Mouse (Mus musculus) midbrain, embryonic 11.5 days (tissue): Measurements from ENCODE around the gene Krt5. TPM values are rescaled to one million over a fixed set of nuclear protein-coding genes. Genes with fewer than 3 reads are reported as not detected.

ENCODE experiments used
- ATAC-seq: fragments of 200-750 bp; cut with Nextera tagmentation; 2 replicates; pipeline ENCODE4 v1.8.0; 2017; ENCODE audit warnings: moderate TSS enrichment, moderate library complexity; ENCODE audit not compliant: low FRiP score
- DNase-seq: peaks from one replicate; pipeline ENCODE4 v3.0.0; 2015; ENCODE audit warnings: low spot score; ENCODE audit errors: missing footprints
- H3K27ac ChIP-seq: fragments of 300-500 bp; sonication (generic); 2 replicates; pipeline ENCODE4 v1.5.1; 2014; ENCODE audit warnings: low read depth, low read length
- H3K27me3 ChIP-seq: fragments of 300-500 bp; sonication (generic); 2 replicates; pipeline ENCODE4 v1.6.1; 2014; ENCODE audit warnings: mild to moderate bottlenecking, low read length, moderate library complexity, mixed read lengths; ENCODE audit not compliant: control insufficient read depth, insufficient read depth
- H3K36me3 ChIP-seq: fragments of 300-500 bp; sonication (generic); 2 replicates; pipeline ENCODE4 v1.6.1; 2014; ENCODE audit warnings: mild to moderate bottlenecking, low read length, moderate library complexity, mixed read lengths; ENCODE audit not compliant: control insufficient read depth, insufficient read depth
- H3K4me1 ChIP-seq: fragments of 300-500 bp; sonication (generic); 2 replicates; pipeline ENCODE4 v1.6.1; 2014; ENCODE audit warnings: low read length; ENCODE audit not compliant: control insufficient read depth, insufficient read depth
- H3K4me2 ChIP-seq: fragments of 300-500 bp; sonication (generic); 2 replicates; pipeline ENCODE4 v1.6.1; 2014; ENCODE audit warnings: mild to moderate bottlenecking, moderate library complexity
- H3K4me3 ChIP-seq: fragments of 300-500 bp; sonication (generic); 2 replicates; pipeline ENCODE4 v1.5.1; 2014; ENCODE audit warnings: low read depth, low read length
- H3K9ac ChIP-seq: fragments of 300-500 bp; sonication (generic); 2 replicates; pipeline ENCODE4 v1.6.1; 2014; ENCODE audit warnings: low read length
- H3K9me3 ChIP-seq: fragments of 300-500 bp; sonication (generic); 2 replicates; pipeline ENCODE4 v1.6.1; 2016; ENCODE audit warnings: low read length; ENCODE audit not compliant: control insufficient read depth
- WGBS: fragments of 180-500 bp; shearing (Covaris S2); extraction: QIAGEN DNeasy Blood & Tissue Kit; methylation state at CpG from one replicate; pipeline ENCODE4 v1.1.7; 2014; 5-methylcytosine and 5-hydroxymethylcytosine counted together
- microRNA-seq: library from miRNA; unstranded; fragments of <30 nt; microRNA quantifications from one replicate; pipeline ENCODE4, GENCODE M21; 2017
- polyA plus RNA-seq: library from polyadenylated mRNA; unstranded; fragments of >200 nt; fragmentation: Nextera tagmentation; extraction: Ambion mirVana; gene quantifications from 2 replicates; pipeline ENCODE4 v1.2.1, GENCODE M21; 2014

The Krt5 gene
- polyA plus RNA-seq, 1 experiment from 2014 or later: 0.34 TPM

GRCm38 (mm10) chr15:101675978-101676377, 36.7 kb downstream of the Krt5 start:
- no peak for ATAC-seq
- no peak overlapping the region for H3K4me2 ChIP-seq
- H3K27ac ChIP-seq: no peak overlapping the region
- H3K9ac ChIP-seq: no peak overlapping the region
- H3K4me1 ChIP-seq: no peaks in the 10 kb centered on the region
- H3K27me3 ChIP-seq: no peaks in the 10 kb centered on the region
- no peak for DNase-seq
- 78% methylated on average over 1 of the region's 1 CpGs for WGBS
- H3K9me3 ChIP-seq: no peaks in the 10 kb centered on the region
- H3K36me3 ChIP-seq: no peaks in the 10 kb centered on the region
- H3K4me3 ChIP-seq: no peak overlapping the region

Small RNA genes lying within 50 kb of the gene (microRNA-seq; reads per million reads assigned to microRNA genes)
- gene Gm44323: not detected
- gene Gm44342: not detected
- gene Gm44383: not detected

Other genes with a start within 250 kb of the Krt5 start
- gene Krt81, start 249.1 kb downstream of the Krt5 start, polyA plus RNA-seq: not detected in 2 replicates
- gene Krt86, start 239.4 kb downstream of the Krt5 start, polyA plus RNA-seq: not detected in 2 replicates
- not detected in 2 replicates for gene Krt83, start 221.4 kb downstream of the Krt5 start, polyA plus RNA-seq
- gene Gm49425, start 195.6 kb downstream of the Krt5 start, polyA plus RNA-seq: not detected in 2 replicates
- not detected in 2 replicates for gene Krt84, start 180.1 kb downstream of the Krt5 start, polyA plus RNA-seq
- gene Krt82, start 162.2 kb downstream of the Krt5 start, polyA plus RNA-seq: not detected in 2 replicates
- 0.30 and 0.50 TPM in 2 replicates for gene Krt90, start 149.9 kb downstream of the Krt5 start, polyA plus RNA-seq
- gene Krt75, start 139.0 kb downstream of the Krt5 start, polyA plus RNA-seq: not detected in 2 replicates
- gene Gm5414, start 84.7 kb downstream of the Krt5 start, polyA plus RNA-seq: not detected in 2 replicates
- not detected in 2 replicates for gene Gm5478, start 65.5 kb downstream of the Krt5 start, polyA plus RNA-seq
- not detected in 2 replicates for gene Krt6b, start 32.6 kb downstream of the Krt5 start, polyA plus RNA-seq
- not detected in 2 replicates for gene Krt6a, start 18.6 kb downstream of the Krt5 start, polyA plus RNA-seq
- not detected in 2 replicates for gene Krt71, start 30.2 kb upstream of the Krt5 start, polyA plus RNA-seq
- gene Krt72, start 73.6 kb upstream of the Krt5 start, polyA plus RNA-seq: not detected in 2 replicates
- 0.15 and 0.19 TPM in 2 replicates for gene Krt73, start 89.4 kb upstream of the Krt5 start, polyA plus RNA-seq
- not detected in 2 replicates for gene Krt2, start 105.3 kb upstream of the Krt5 start, polyA plus RNA-seq
- 1.00 and 1.4 TPM in 2 replicates for gene Krt1, start 137.9 kb upstream of the Krt5 start, polyA plus RNA-seq
- not detected in 2 replicates for gene Krt77, start 156.8 kb upstream of the Krt5 start, polyA plus RNA-seq
- gene Krt76, start 180.0 kb upstream of the Krt5 start, polyA plus RNA-seq: not detected in 2 replicates
- not detected in 2 replicates for gene Krt4, start 211.8 kb upstream of the Krt5 start, polyA plus RNA-seq
- gene Krt79, start 227.4 kb upstream of the Krt5 start, polyA plus RNA-seq: 0.18 and 0.25 TPM in 2 replicates
- gene Krt78, start 241.4 kb upstream of the Krt5 start, polyA plus RNA-seq: not detected in 2 replicates